Mouse (Mus musculus) intestine, embryonic 15.5 days (tissue): ENCODE data around the gene Hectd4. TPM values are rescaled to one million over a fixed set of nuclear protein-coding genes. Genes with fewer than 3 reads are reported as not detected.
A peak's percentile ranks its signal among the peaks of the same experiment; 100 is the strongest.

Source experiments
- ATAC-seq: fragments of 200-750 bp; cut with Nextera tagmentation; 2 replicates; pipeline ENCODE4 v1.8.0; 2017; ENCODE audit warnings: moderate TSS enrichment, moderate library complexity
- H3K27ac ChIP-seq: fragments of 300-500 bp; sonication (generic); 2 replicates; pipeline ENCODE4 v1.5.1; 2015; ENCODE audit warnings: mild to moderate bottlenecking, inconsistent platforms
- H3K27me3 ChIP-seq: fragments of 300-500 bp; sonication (generic); replicated peaks from 2 replicates; pipeline ENCODE4 v1.6.1; 2015; ENCODE audit warnings: inconsistent platforms
- H3K36me3 ChIP-seq: fragments of 300-500 bp; sonication (generic); 2 replicates; pipeline ENCODE4 v1.6.1; 2015; ENCODE audit warnings: inconsistent platforms
- H3K4me1 ChIP-seq: fragments of 300-500 bp; sonication (generic); replicated peaks from 2 replicates; pipeline ENCODE4 v1.6.1; 2015; ENCODE audit warnings: inconsistent platforms
- H3K4me2 ChIP-seq: fragments of 300-500 bp; sonication (generic); replicated peaks from 2 replicates; pipeline ENCODE4 v1.6.1; 2015; ENCODE audit warnings: mild to moderate bottlenecking, inconsistent platforms
- H3K4me3 ChIP-seq: fragments of 300-500 bp; sonication (generic); replicated peaks from 2 replicates; pipeline ENCODE4 v1.5.1; 2015; ENCODE audit warnings: inconsistent platforms
- H3K9ac ChIP-seq: fragments of 300-500 bp; sonication (generic); 2 replicates; pipeline ENCODE4 v1.6.1; 2015; ENCODE audit warnings: inconsistent platforms
- H3K9me3 ChIP-seq: fragments of 300-500 bp; sonication (generic); 2 replicates; pipeline ENCODE4 v1.6.1; 2016; ENCODE audit warnings: inconsistent platforms
- WGBS: fragments of 180-500 bp; shearing (Covaris S2); methylation state at CpG from one replicate; pipeline ENCODE4 v1.1.7; 2015; 5-methylcytosine and 5-hydroxymethylcytosine counted together
- polyA plus RNA-seq: library from polyadenylated mRNA; unstranded; fragments of >200 nt; fragmentation: Nextera tagmentation; extraction: Ambion mirVana; gene quantifications from 2 replicates; pipeline ENCODE4 v1.2.1, GENCODE M21; 2015

The Hectd4 gene
- polyA plus RNA-seq, 1 experiment from 2014 or later: 4.2 TPM

DNA sequence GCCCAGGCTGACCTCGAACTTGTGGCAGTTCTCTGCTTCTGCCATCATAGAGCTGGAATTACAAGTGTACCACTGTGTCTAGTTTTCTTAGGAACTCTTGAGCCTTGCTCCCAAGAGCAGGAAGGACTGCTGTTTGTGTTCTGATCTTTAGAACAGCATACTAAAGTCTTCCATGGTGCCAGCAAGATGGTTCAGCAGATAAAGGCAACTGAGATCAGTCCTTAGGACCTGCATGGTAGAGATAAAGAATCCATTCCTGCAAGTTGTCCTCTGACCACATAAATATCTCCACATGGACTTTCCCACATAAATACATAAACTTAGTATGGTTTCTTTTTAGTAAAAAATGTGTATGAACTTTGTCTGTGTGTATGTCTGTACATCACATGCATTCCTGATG lies 22.7 kb downstream of the Hectd4 start:
- H3K4me1 ChIP-seq: no peaks in the 10 kb centered on the region
- 93% methylated on average over 1 of the region's 1 CpGs for WGBS
- peak; percentile 73; the same call in 1 of the 2 replicates for ATAC-seq
- H3K4me3 ChIP-seq: no peak overlapping the region
- no peaks in the 10 kb centered on the region for H3K36me3 ChIP-seq
- H3K27me3 ChIP-seq: no peaks in the 10 kb centered on the region
- no peaks in the 10 kb centered on the region for H3K9me3 ChIP-seq
- H3K27ac ChIP-seq: no peak overlapping the region
- H3K4me2 ChIP-seq: no peak overlapping the region
- no peak overlapping the region for H3K9ac ChIP-seq

DNA sequence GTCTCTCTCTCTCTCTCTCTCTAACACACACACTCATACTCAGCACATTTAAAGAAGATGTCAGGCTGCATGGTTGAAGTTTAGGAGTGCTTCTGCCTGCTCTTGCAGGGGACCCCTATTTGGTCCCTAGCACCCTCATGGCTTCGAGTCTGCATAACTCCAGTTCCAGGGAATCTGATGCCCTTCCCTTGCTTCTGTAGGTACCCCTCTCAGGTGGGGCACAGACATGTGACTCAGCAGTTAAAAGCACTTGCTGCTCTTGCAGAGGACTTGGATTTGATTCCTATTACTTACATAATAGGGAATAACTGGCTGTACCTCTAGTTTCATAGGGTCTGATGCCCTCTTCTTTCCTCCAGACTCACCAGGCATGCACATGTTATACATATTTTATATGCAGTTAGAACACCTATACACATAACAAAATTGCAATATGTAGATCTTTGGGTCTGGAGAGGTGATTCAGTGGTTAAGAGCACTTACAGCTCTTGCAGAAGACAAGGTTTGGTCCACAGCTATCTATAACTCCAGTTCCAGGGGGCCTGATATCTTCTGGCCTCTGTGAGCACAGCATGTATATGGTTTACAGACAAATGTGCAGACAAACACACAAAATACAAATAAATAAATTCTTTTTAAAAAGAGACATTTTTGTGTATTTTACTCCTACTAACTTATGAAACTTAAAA lies 23.8 kb downstream of the Hectd4 start:
- no peak for ATAC-seq
- Histone ChIP-seq H3K4me2 (no peak overlapping the region), H3K9me3 (no peaks in the 10 kb centered on the region), H3K9ac (no peak overlapping the region), H3K4me1 (no peaks in the 10 kb centered on the region), H3K4me3 (no peak overlapping the region), H3K27me3 (no peaks in the 10 kb centered on the region), H3K27ac (no peak overlapping the region), H3K36me3 (no peaks in the 10 kb centered on the region)
- WGBS: 94% methylated on average over 1 of the region's 1 CpGs

DNA sequence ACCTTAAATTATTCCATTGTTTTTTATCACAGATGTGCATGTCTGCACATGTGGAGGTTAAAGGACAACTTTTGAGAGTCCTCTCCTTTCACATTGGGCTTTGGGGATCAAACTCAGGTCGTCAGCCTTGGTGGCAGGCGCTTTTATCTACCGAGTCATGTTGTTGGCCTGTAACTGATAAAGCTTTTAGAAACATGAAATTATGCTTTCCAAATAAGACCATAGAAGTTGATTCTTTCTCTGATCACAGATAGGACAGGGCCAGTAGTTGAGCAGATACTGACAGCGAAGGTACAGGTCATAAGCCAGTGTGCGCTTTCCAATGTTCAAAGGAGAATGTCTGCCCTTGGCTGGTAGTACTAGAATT lies 24.3 kb downstream of the Hectd4 start:
- WGBS: 87% methylated on average over 5 of the region's 5 CpGs
- ATAC-seq: no peak

DNA sequence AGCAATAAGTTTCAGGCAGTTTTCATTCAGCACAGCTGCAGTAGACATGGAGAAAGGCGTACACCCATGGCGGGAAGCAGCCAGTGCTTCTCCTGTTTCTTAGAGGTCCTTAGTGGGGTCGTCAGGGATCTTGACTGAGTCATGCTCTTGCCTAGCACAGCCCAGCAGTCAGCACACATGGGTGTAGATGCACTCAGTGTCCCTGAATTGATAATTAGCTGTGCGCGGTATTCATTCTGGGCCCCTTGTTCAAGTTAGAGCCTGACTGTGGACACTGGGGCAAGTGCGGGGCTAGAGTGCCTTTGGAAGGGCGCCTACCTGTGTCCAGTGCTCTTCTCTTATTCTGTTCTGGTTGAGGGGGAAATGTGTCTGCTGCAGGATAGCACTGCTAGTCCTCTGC lies 25.2 kb downstream of the Hectd4 start:
- Histone ChIP-seq H3K9me3 (no peaks in the 10 kb centered on the region), H3K9ac (no peak overlapping the region), H3K4me1 (no peaks in the 10 kb centered on the region), H3K36me3 (no peaks in the 10 kb centered on the region), H3K27me3 (no peaks in the 10 kb centered on the region), H3K4me3 (no peak overlapping the region), H3K27ac (no peak overlapping the region), H3K4me2 (no peak overlapping the region)
- no peak for ATAC-seq
- 80% methylated on average over 7 of the region's 7 CpGs for WGBS

More for the DNA sequence above, 24.3 kb downstream of the Hectd4 start:
- Histone ChIP-seq H3K36me3 (no peaks in the 10 kb centered on the region), H3K9me3 (no peaks in the 10 kb centered on the region), H3K4me1 (no peaks in the 10 kb centered on the region), H3K4me2 (no peak overlapping the region), H3K27ac (no peak overlapping the region), H3K4me3 (no peak overlapping the region), H3K27me3 (no peaks in the 10 kb centered on the region), H3K9ac (no peak overlapping the region)

DNA sequence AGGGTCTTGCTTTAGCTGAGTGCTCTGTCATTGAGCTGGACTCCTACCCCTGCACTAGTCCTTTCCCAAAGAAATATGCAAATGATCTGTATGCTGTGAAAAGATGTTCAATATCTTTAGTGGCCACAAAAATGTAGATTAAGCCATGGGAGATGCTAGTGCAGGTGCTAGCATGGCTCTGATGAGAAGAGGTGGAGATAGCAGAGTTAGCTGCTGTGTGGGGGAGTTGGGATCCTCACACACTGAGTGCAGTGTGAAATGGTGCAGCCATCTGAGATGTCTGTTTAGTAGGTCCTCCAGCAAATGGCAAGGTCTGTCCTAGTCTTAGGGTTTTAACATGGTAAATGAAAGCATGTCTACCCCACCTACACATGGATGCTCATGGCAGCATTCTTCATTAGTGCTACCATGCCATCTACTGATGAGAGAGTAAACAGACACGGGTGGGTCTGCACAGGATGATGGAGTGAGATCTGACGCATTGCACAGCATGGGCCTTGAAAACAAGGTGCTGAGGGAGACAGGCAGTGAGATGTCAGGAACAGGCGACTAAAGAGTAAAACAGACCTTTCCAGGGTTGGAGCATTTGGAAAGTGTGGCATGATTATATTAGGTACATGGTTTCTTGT lies 28.9 kb downstream of the Hectd4 start:
- WGBS: 71% methylated on average over 3 of the region's 3 CpGs
- H3K27me3 ChIP-seq: no peaks in the 10 kb centered on the region
- ATAC-seq: no peak

DNA sequence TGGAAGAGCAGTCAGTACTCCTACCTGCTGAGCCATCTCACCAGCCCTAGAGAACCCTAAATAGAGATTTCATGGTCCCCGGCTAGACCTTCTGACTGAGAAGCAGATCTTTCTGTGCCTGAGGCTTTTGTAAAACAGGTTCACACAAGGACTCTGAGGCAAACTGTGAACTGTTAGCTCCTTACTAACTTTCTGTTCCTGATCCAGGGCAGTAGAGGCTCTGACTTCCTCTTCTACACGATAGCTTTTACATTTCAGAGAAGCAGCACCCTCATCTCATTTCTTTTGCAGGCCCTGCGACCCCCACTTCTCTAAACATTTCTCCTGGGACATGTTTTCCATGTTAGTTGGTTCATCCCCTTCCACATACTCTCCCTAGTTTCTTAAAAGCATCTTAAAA lies 29.7 kb downstream of the Hectd4 start:
- Histone ChIP-seq H3K4me3 (no peak overlapping the region), H3K9me3 (no peaks in the 10 kb centered on the region), H3K36me3 (peaks cover 7% of the 10 kb centered on the region; the same call in 1 of the 2 replicates), H3K4me2 (no peak overlapping the region), H3K9ac (no peak overlapping the region), H3K4me1 (0 out of 2 replicates have a peak, but pooled peaks cover 2% of the 10 kb centered on the region), H3K27me3 (no peaks in the 10 kb centered on the region), H3K27ac (no peak overlapping the region)
- no peak for ATAC-seq
- 85% methylated on average over 3 of the region's 3 CpGs for WGBS

More for the DNA sequence above, 28.9 kb downstream of the Hectd4 start:
- Histone ChIP-seq H3K4me3 (no peak overlapping the region), H3K9me3 (no peaks in the 10 kb centered on the region), H3K4me2 (no peak overlapping the region), H3K27ac (no peak overlapping the region), H3K9ac (no peak overlapping the region), H3K36me3 (0 out of 2 replicates have a peak, but pooled peaks cover 1% of the 10 kb centered on the region), H3K4me1 (0 out of 2 replicates have a peak, but pooled peaks cover 2% of the 10 kb centered on the region)

DNA sequence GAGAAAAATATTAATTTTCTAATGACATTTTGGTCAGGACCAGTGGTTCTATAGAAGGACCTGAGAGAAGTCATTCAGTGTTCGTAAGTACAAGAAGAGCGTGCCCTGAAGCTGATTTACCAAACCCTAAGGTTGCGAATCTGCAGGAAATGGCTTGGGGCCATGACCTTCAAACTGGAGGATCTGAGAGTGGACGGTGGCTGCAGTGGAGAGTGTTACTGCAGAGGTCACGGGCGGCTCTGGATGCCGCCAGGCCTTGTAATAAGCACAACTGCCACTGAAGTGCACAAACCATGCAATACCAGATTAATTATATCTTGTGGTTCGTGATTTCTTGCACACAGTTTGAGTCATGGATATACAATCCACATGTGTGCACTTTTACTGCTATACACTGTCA lies 31.8 kb downstream of the Hectd4 start:
- Histone ChIP-seq H3K4me3 (no peak overlapping the region), H3K4me2 (no peak overlapping the region), H3K36me3 (peaks cover 7% of the 10 kb centered on the region; the same call in 1 of the 2 replicates), H3K9me3 (no peaks in the 10 kb centered on the region), H3K4me1 (0 out of 2 replicates have a peak, but pooled peaks cover 2% of the 10 kb centered on the region), H3K9ac (no peak overlapping the region), H3K27me3 (no peaks in the 10 kb centered on the region), H3K27ac (no peak overlapping the region)
- ATAC-seq: no peak
- WGBS: 60% methylated on average over 8 of the region's 8 CpGs

DNA sequence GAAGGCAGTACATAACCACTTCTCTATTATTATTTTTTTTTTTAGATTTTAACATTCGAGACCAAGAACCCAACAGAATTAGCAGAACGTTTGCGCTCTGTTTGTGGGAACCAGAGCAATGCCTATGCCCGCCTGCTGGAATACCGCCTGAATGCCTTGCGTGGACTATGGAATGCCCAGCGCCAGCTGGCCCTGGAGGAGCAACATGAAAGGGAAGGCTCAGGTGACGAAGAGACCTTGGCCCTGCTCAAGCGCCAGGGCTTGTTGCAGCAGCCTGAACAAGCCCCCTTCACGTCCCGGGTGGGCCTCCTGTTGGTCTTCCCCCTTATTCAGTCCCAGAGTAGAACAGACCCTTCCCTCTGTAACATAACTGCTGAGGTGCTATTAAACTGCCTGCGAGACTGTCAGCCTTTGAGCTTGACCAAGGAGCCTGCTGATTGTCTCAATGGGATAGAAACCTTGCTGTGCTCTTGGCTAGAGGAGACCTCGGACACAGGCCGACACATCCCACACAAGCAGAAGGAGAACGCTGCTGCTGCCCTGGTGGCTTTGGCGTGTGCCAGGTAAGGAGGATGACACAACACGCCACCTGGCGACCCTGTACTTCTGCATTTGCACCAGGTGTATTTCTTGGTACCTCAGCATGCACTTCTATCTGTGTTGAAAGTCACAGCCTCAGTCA lies 33.9 kb downstream of the Hectd4 start:
- Histone ChIP-seq H3K27ac (no peak overlapping the region), H3K4me1 (0 out of 2 replicates have a peak, but pooled peaks cover 2% of the 10 kb centered on the region), H3K36me3 (peaks cover 7% of the 10 kb centered on the region; the same call in 1 of the 2 replicates), H3K4me2 (no peak overlapping the region), H3K9ac (no peak overlapping the region), H3K4me3 (no peak overlapping the region), H3K9me3 (no peaks in the 10 kb centered on the region), H3K27me3 (no peaks in the 10 kb centered on the region)
- WGBS: 90% methylated on average over 18 of the region's 18 CpGs
- no peak for ATAC-seq

DNA sequence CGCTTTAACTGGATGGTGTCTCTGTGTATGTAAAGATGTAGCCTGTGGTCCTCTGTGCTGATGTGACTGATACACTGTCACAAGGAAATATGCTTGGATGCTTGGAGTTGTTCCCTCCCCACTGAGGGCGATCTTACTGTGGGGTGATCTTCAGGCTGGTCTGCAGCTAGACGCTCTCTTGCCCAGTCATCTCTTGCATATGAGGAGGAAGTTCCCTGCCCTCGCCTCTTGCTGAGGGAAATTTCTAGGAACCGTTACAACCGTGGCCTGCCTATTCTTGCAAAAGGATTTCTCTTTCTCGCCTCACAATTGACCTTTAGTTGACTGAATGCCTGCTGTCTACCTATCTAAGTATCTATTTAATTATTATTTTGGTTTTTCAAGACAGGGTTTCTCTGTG lies 35.0 kb downstream of the Hectd4 start:
- Histone ChIP-seq H3K4me2 (no peak overlapping the region), H3K9me3 (no peaks in the 10 kb centered on the region), H3K4me3 (no peak overlapping the region), H3K27me3 (no peaks in the 10 kb centered on the region), H3K4me1 (0 out of 2 replicates have a peak, but pooled peaks cover 2% of the 10 kb centered on the region), H3K27ac (no peak overlapping the region), H3K9ac (no peak overlapping the region), H3K36me3 (peaks cover 9% of the 10 kb centered on the region; the same call in 1 of the 2 replicates)
- WGBS: 89% methylated on average over 7 of the region's 7 CpGs
- no peak for ATAC-seq

DNA sequence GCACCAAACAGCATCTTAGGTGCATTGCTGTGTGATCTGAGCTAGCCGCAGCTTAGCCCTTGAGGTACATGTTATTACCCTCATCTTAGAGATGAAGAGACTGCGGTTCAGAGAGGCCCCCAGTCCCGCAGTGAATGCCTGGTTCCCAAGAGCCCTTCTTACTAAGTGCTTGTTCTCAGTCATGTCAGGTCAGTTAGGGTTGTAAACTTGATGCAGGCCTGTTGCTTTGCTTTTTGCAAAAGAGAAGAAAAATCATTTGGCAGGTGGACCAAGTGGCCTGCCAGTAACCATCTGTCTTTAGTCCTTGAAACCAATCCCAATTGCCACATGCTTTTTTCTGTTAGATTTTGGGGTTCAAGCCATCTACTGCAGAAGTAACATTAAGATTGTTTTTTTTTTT lies 41.8 kb downstream of the Hectd4 start:
- no peak for ATAC-seq
- WGBS: 94% methylated on average over 3 of the region's 3 CpGs
- H3K36me3 ChIP-seq: 0 out of 2 replicates have a peak, but pooled peaks cover 2% of the 10 kb centered on the region
- H3K4me3 ChIP-seq: no peak overlapping the region
- no peaks in the 10 kb centered on the region for H3K4me1 ChIP-seq
- no peaks in the 10 kb centered on the region for H3K27me3 ChIP-seq
- no peaks in the 10 kb centered on the region for H3K9me3 ChIP-seq
- H3K27ac ChIP-seq: no peak overlapping the region
- H3K4me2 ChIP-seq: no peak overlapping the region
- H3K9ac ChIP-seq: no peak overlapping the region

DNA sequence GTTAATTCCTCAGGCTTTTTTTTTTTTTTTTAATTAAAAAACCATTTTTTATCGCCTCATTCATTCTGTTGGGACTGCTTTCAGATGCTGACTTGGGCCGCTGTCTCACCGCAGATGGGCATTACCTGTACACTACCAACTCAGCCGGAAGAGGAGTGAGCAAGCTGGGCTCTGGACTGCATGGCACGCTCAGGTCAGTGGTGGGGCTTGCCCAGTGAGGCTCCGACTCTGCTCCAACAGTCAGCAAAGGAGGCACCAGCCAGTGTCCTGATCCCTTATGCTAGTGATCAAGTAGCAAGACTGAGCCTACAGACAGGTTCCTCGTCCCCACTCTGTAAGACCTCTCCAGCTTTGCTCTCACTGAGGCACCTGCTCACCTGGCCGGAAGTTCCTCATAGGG lies 42.4 kb downstream of the Hectd4 start:
- no peaks in the 10 kb centered on the region for H3K9me3 ChIP-seq
- no peak overlapping the region for H3K9ac ChIP-seq
- no peaks in the 10 kb centered on the region for H3K4me1 ChIP-seq
- no peaks in the 10 kb centered on the region for H3K27me3 ChIP-seq
- H3K27ac ChIP-seq: no peak overlapping the region
- WGBS: 94% methylated on average over 8 of the region's 8 CpGs
- no peak overlapping the region for H3K4me2 ChIP-seq
- H3K4me3 ChIP-seq: no peak overlapping the region
- H3K36me3 ChIP-seq: 0 out of 2 replicates have a peak, but pooled peaks cover 2% of the 10 kb centered on the region
- no peak for ATAC-seq

DNA sequence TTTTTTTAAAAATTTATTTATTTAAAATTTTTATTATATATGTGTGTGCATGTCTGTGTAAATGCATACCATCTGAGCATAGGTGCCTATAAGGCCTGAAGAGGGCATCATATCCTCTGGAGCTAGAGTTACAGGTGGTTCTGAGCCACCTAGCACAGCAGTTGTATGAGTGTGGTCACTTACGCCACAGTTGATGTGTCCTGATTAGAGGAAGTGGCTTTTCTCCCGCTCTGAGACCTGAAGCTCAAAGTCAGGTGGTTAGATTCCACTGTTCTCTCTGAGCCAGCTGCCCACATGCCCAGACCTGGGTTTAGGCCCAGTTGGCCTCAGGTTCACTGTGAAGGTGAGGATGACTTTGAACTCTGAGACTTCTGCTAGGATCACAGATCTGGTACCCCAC lies 44.6 kb downstream of the Hectd4 start:
- H3K27ac ChIP-seq: no peak overlapping the region
- no peaks in the 10 kb centered on the region for H3K27me3 ChIP-seq
- no peaks in the 10 kb centered on the region for H3K4me1 ChIP-seq
- ATAC-seq: no peak
- no peak overlapping the region for H3K4me3 ChIP-seq
- WGBS: 85% methylated on average over 2 of the region's 2 CpGs
- H3K4me2 ChIP-seq: no peak overlapping the region
- no peak overlapping the region for H3K9ac ChIP-seq
- 0 out of 2 replicates have a peak, but pooled peaks cover 2% of the 10 kb centered on the region for H3K36me3 ChIP-seq
- H3K9me3 ChIP-seq: no peaks in the 10 kb centered on the region
